8 mouse cellular contexts compared by ENCODE assay signal in the genomic region with DNA sequence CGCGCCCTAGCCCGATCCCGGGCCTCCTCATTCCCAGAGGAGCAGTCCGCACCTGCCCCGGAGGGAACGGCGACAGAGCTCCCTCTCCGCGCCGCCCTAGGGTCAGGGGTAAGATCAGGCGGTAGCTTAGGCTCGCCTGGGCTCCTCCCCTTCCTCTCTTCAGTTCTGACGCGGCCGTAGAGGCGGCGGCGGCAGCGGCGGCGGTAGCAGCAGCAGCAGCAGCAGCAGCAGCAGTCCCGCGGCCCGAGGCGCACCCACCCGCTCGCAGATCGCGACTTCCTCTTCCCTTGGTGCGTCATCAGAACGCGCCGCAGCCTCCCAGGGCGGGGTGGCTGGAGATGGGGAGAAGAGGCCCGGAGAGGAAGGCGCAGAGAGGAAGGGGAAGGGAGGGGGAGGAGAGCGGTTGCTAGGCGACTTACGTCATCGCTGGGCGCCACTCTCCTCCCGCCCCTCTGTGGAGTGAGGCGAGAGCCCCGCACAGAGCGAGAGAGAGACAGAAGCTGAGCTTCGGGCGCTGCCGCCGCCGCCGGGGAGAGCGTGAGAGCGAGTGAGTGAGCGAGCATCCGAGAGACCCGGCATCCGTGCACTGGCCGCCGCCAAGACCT. TPM values are rescaled to one million over a fixed set of nuclear protein-coding genes. Genes with fewer than 3 reads are reported as not detected.
DNase-seq lines count a peak whose midpoint lies in the region; ATAC-seq lines count a peak whose summit lies in the region.

No protein-coding gene starts in this region.

- DNase-seq in adrenal gland, adult (ENCODE audit: inconsistent age in 2 of 2, low spot score in 1 of 2), result peak; percentile 100
- DNase-seq in embryo, embryonic 10.5 days (ENCODE audit: low spot score), result peak; percentile 100
- peak; percentile 100 for DNase-seq in gastrocnemius, postnatal 14 days
- peak; percentile 99 to 100 for DNase-seq in left cerebral cortex, postnatal 10 days (ENCODE audit: extremely low spot score in 1 of 2, low spot score in 2 of 2)
- peak; percentile 100 for DNase-seq in right cerebral cortex, postnatal 25 days
- DNase-seq in urinary bladder, postnatal 4 days (ENCODE audit: low spot score in 2 of 2), result peak; percentile 99 to 100

- peak; percentile 87 for ATAC-seq in inflammation-experienced regulatory T-cells, adult 6 months
- peak; percentile 90 for ATAC-seq in megakaryocyte-erythroid progenitor cell, adult 5-6 weeks (replicated peaks; ENCODE audit: low FRiP score, low TSS enrichment, poor library complexity, severe bottlenecking)

- intact Hi-C loops in gastrocnemius, postnatal 14 days (cut with DNase I; ENCODE audit: low total_unique reads), result no loop called here
- intact Hi-C loops in left cerebral cortex, postnatal 10 days (cut with DNase I), result no loop called here

RNA-seq across cellular contexts. Expression of gene Fbxw7, which starts 0.8 kb away (rescaled TPM):
- 10 to 100 TPM; 20.2 to 35.4 TPM for total RNA-seq in gastrocnemius, postnatal 14 days (2021)
- 10 to 100 TPM; 17.0 to 21.0 (median 17.2) TPM for polyA plus RNA-seq in inflammation-experienced regulatory T-cells, adult 6 months (2017; shearing (Covaris generic))
- total RNA-seq in left cerebral cortex, postnatal 10 days (2021), result 100 to 1,000 TPM; 207 to 220 TPM
- 10.6 and 16.4 TPM in 2 replicates for total RNA-seq in megakaryocyte-erythroid progenitor cell, adult 5-6 weeks (2014; fragmentation: Nextera tagmentation)
- total RNA-seq in megakaryocyte-erythroid progenitor cell, adult 5-6 weeks (2017), result 18.9 and 19.7 TPM in 2 replicates

Comparison
In these comparisons a context has a peak if more than half of its experiments do, and no peak if none do; other contexts are left out.
1. Peak in every context shown above with its lines: DNase-seq and ATAC-seq.
2. RNA of gene Fbxw7, which starts 0.8 kb away (total RNA-seq): 207 to 220 TPM in left cerebral cortex, postnatal 10 days; 20.2 to 35.4 TPM in gastrocnemius, postnatal 14 days and 10.6 to 19.7 TPM in megakaryocyte-erythroid progenitor cell, adult 5-6 weeks; every median in the first group is over 4 times any median in the second.